Mouse (Mus musculus): ENCODE results near the gene Fam166a.

DNA sequence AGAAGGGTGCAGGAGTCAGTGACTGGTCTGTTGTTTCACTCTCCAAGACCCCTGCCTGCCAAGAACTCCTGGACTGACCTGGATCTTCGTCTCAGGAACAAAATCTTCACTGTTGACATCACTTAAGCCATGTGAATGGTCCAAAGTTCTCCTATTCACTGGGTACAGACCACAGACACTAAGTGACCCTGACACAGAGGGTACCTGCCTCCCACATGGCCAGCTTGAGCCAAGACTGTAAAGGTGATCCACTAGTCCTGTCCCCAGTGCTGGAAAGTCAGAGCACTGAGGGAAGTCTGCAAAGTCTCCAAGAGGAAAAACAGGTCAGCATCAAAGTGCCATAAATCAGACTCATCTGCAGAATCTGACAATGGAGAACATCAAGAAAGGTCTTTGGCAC, 11.0 kb upstream of the Fam166a start:
- TF ChIP-seq CTCF (IDR thresholded peaks at IDR 0.05; ENCODE audit: low read depth, low read length) (no peak), POLR2A (IDR thresholded peaks at IDR 0.05; ENCODE audit: insufficient read depth, low read length) (no peak), EP300 (IDR thresholded peaks at IDR 0.05; ENCODE audit: insufficient read depth, low read depth, low read length) (no peak)
